Mouse (Mus musculus) CH12.LX (cell line): ENCODE measurements around the gene Eya4. TPM values are rescaled to one million over a fixed set of nuclear protein-coding genes. Genes with fewer than 3 reads are reported as not detected.

Source experiments
- DNase-seq: peaks from one replicate; pipeline ENCODE4 v3.0.0-alpha.2; 2013; ENCODE audit errors: extremely low read depth
- H3K27ac ChIP-seq: 2 replicates; pipeline ENCODE4 v1.5.1; 2012; ENCODE audit warnings: low read depth, mild to moderate bottlenecking, control low read depth, moderate library complexity; ENCODE audit not compliant: insufficient read depth
- H3K27me3 ChIP-seq: replicated peaks from 2 replicates; pipeline ENCODE3; 2012; ENCODE audit warnings: inconsistent platforms
- H3K36me3 ChIP-seq, 2 experiments: replicated peaks in 1 of 2; 2 replicates each; pipeline versions ENCODE3 to v1.6.1; 2012; ENCODE audit warnings: inconsistent platforms in 1 of 2, low read length in 1 of 2, mild to moderate bottlenecking in 1 of 2, mixed read lengths in 1 of 2, moderate library complexity in 1 of 2; ENCODE audit not compliant: control insufficient read depth in 1 of 2, insufficient read depth in 1 of 2
- H3K4me1 ChIP-seq, 2 experiments: 2 replicates each; pipeline ENCODE4 v1.6.1; 2012; ENCODE audit warnings: inconsistent platforms in 1 of 2, moderate library complexity in 1 of 2; ENCODE audit not compliant: insufficient read depth in 2 of 2, control insufficient read depth in 1 of 2
- H3K4me2 ChIP-seq: 2 replicates; pipeline ENCODE4 v1.6.1; 2012; ENCODE audit warnings: low read depth, mild to moderate bottlenecking, control low read depth; ENCODE audit not compliant: poor library complexity, insufficient read depth, severe bottlenecking
- H3K4me3 ChIP-seq, 3 experiments: fragments of 150-350 bp in 1 of 3; sonication (generic) in 1 of 3; replicated peaks in 1 of 3; 2 replicates each; pipeline versions ENCODE3 to v1.5.1; 2011 to 2012; ENCODE audit warnings: low read depth in 2 of 3, low read length in 2 of 3, mild to moderate bottlenecking in 2 of 3, moderate library complexity in 2 of 3, control low read depth in 1 of 3, improper control_type of control experiment in 1 of 3, inconsistent platforms in 1 of 3, mixed read lengths in 1 of 3; ENCODE audit not compliant: poor library complexity in 1 of 3
- H3K79me2 ChIP-seq: replicated peaks from 2 replicates; pipeline ENCODE4 v1.6.1; 2012; ENCODE audit warnings: mild to moderate bottlenecking, moderate library complexity; ENCODE audit not compliant: control insufficient read depth, poor library complexity, insufficient read depth, severe bottlenecking; ENCODE audit errors: extremely low read depth
- H3K9ac ChIP-seq: 2 replicates; pipeline ENCODE4 v1.6.1; 2012; ENCODE audit warnings: low read depth, mild to moderate bottlenecking, control low read depth, moderate library complexity; ENCODE audit not compliant: insufficient read depth
- H3K9me3 ChIP-seq: replicated peaks from 2 replicates; pipeline ENCODE3; 2012; ENCODE audit warnings: low read length, inconsistent platforms, mixed read lengths
- BHLHE40 ChIP-seq: IDR thresholded peaks from 2 replicates; pipeline ENCODE4 v1.6.1; 2011; ENCODE audit warnings: mild to moderate bottlenecking, low read depth, low read length, improper control_type of control experiment
- CHD1 ChIP-seq: IDR thresholded peaks from 2 replicates; pipeline ENCODE4 v1.6.1; 2012; ENCODE audit warnings: low read depth, low read length, improper control_type of control experiment, inconsistent platforms
- CTCF ChIP-seq, 2 experiments: IDR thresholded peaks in 1 of 2; conservative IDR thresholded peaks in 1 of 2; 2 replicates each; pipeline ENCODE4 v1.5.1; 2011 to 2012; ENCODE audit warnings: low read depth in 2 of 2, low read length in 2 of 2, improper control_type of control experiment in 1 of 2, inconsistent platforms in 1 of 2, mild to moderate bottlenecking in 1 of 2, moderate library complexity in 1 of 2
- E2F4 ChIP-seq: IDR thresholded peaks from 2 replicates; pipeline ENCODE4 v1.6.1; 2011; ENCODE audit warnings: low read depth, low read length, improper control_type of control experiment; ENCODE audit not compliant: insufficient replicate concordance
- ETS1 ChIP-seq: conservative IDR thresholded peaks from 2 replicates; pipeline ENCODE4 v1.6.1; 2012; ENCODE audit warnings: low read depth, mild to moderate bottlenecking, inconsistent platforms, low read length, improper control_type of control experiment, moderate library complexity
- GABPA ChIP-seq: IDR thresholded peaks from 2 replicates; pipeline ENCODE4 v1.6.1; 2012; ENCODE audit warnings: low read depth, low read length, improper control_type of control experiment, inconsistent platforms; ENCODE audit not compliant: insufficient replicate concordance
- HCFC1 ChIP-seq: IDR thresholded peaks from 2 replicates; pipeline ENCODE4 v1.6.1; 2012; ENCODE audit warnings: low read depth, mild to moderate bottlenecking, inconsistent platforms, low read length, improper control_type of control experiment
- JUND ChIP-seq: conservative IDR thresholded peaks from 2 replicates; pipeline ENCODE4 v1.6.1; 2011; ENCODE audit warnings: low read depth, low read length, improper control_type of control experiment
- KAT2A ChIP-seq: IDR thresholded peaks from 2 replicates; pipeline ENCODE4 v1.6.1; 2012; ENCODE audit warnings: low read length, improper control_type of control experiment, inconsistent platforms; ENCODE audit not compliant: insufficient replicate concordance
- MAFK ChIP-seq: IDR thresholded peaks from 2 replicates; pipeline ENCODE4 v1.6.1; 2011; ENCODE audit warnings: low read length, improper control_type of control experiment; ENCODE audit not compliant: insufficient replicate concordance
- MAZ ChIP-seq: IDR thresholded peaks from 2 replicates; pipeline ENCODE4 v1.6.1; 2012; ENCODE audit warnings: low read depth, mild to moderate bottlenecking, inconsistent platforms, low read length, improper control_type of control experiment, moderate library complexity
- MEF2A ChIP-seq: IDR thresholded peaks from 2 replicates; pipeline ENCODE4 v1.6.1; 2014; ENCODE audit warnings: low read depth, mild to moderate bottlenecking, inconsistent platforms, low read length, improper control_type of control experiment, borderline replicate concordance
- NELFE ChIP-seq: IDR thresholded peaks from 2 replicates; pipeline ENCODE4 v1.6.1; 2011; ENCODE audit warnings: low read depth, low read length, improper control_type of control experiment
- NRF1 ChIP-seq: IDR thresholded peaks from 2 replicates; pipeline ENCODE4 v1.6.1; 2014; ENCODE audit warnings: low read depth, mild to moderate bottlenecking, inconsistent platforms, low read length, improper control_type of control experiment, moderate library complexity
- POLR2A ChIP-seq: IDR thresholded peaks from 2 replicates; pipeline ENCODE4 v1.6.1; 2011; ENCODE audit warnings: low read depth, mild to moderate bottlenecking, improper control_type of control experiment, low read length
- RAD21 ChIP-seq: IDR thresholded peaks from 2 replicates; pipeline ENCODE4 v1.6.1; 2011; ENCODE audit warnings: low read depth, mild to moderate bottlenecking, low read length, improper control_type of control experiment, moderate library complexity
- SIN3A ChIP-seq: IDR thresholded peaks from 2 replicates; pipeline ENCODE4 v1.6.1; 2012; ENCODE audit warnings: low read length, improper control_type of control experiment, inconsistent platforms
- SMC3 ChIP-seq: IDR thresholded peaks from 2 replicates; pipeline ENCODE4 v1.6.1; 2011; ENCODE audit warnings: low read depth, low read length, improper control_type of control experiment
- TBP ChIP-seq: conservative IDR thresholded peaks from 2 replicates; pipeline ENCODE4 v1.6.1; 2011; ENCODE audit warnings: low read depth, low read length, improper control_type of control experiment
- TCF12 ChIP-seq: IDR thresholded peaks from 2 replicates; pipeline ENCODE4 v1.6.1; 2014; ENCODE audit warnings: low read depth, mild to moderate bottlenecking, inconsistent platforms, low read length, improper control_type of control experiment
- UBTF ChIP-seq: IDR thresholded peaks from 2 replicates; pipeline ENCODE4 v1.6.1; 2012; ENCODE audit warnings: low read depth, mild to moderate bottlenecking, inconsistent platforms, low read length, improper control_type of control experiment, moderate library complexity
- USF1 ChIP-seq: IDR thresholded peaks from 2 replicates; pipeline ENCODE4 v1.6.1; 2014; ENCODE audit warnings: low read depth, mild to moderate bottlenecking, inconsistent platforms, low read length, improper control_type of control experiment
- ZC3H11A ChIP-seq: IDR thresholded peaks from 2 replicates; pipeline ENCODE4 v1.6.1; 2012; ENCODE audit warnings: low read depth, mild to moderate bottlenecking, inconsistent platforms, low read length, improper control_type of control experiment
- ZKSCAN1 ChIP-seq: IDR thresholded peaks from 2 replicates; pipeline ENCODE4 v1.6.1; 2012; ENCODE audit warnings: low read depth, inconsistent platforms, low read length, improper control_type of control experiment, borderline replicate concordance
- ZNF384 ChIP-seq: IDR thresholded peaks from 2 replicates; pipeline ENCODE4 v1.6.1; 2012; ENCODE audit warnings: low read depth, low read length, improper control_type of control experiment, inconsistent platforms
- dilution Hi-C: fragments of 300-500 bp; cut with MboI; formaldehyde crosslinking; loops from 2 replicates; pipeline ENCODE4 v1.14.3; 2020; ENCODE audit warnings: low sequenced_read_pairs; ENCODE audit not compliant: extremely low pct_unique_long_range_greater_than_20kb, extremely low pct_ligation_motif_present
- in situ Hi-C: fragments of 300-500 bp; cut with MboI; formaldehyde crosslinking; loops from 3 replicates; pipeline ENCODE4 v1.14.3; 2019; ENCODE audit warnings: low sequenced_read_pairs, low pct_ligation_motif_present, low pct_unique_long_range_greater_than_20kb, mixed read lengths
- polyA plus RNA-seq: library from polyadenylated mRNA; unstranded; fragments of >175 nt; gene quantifications from 2 replicates; pipeline ENCODE4 v1.2.1, GENCODE M21; 2012; ENCODE audit warnings: low read depth; ENCODE audit not compliant: insufficient read length
- total RNA-seq, 2 experiments: library from RNA; depleted of rRNA; stranded (reverse); fragments of 300-350 nt in 1 of 2; fragments of >200 nt in 1 of 2; gene quantifications; 2 replicates each; pipeline ENCODE4 v1.2.3; 2012 to 2014

Eya4 gene
- total and polyA plus RNA-seq, 3 experiments, result 0.05 to 0.10 TPM; not detected in 1

DNA sequence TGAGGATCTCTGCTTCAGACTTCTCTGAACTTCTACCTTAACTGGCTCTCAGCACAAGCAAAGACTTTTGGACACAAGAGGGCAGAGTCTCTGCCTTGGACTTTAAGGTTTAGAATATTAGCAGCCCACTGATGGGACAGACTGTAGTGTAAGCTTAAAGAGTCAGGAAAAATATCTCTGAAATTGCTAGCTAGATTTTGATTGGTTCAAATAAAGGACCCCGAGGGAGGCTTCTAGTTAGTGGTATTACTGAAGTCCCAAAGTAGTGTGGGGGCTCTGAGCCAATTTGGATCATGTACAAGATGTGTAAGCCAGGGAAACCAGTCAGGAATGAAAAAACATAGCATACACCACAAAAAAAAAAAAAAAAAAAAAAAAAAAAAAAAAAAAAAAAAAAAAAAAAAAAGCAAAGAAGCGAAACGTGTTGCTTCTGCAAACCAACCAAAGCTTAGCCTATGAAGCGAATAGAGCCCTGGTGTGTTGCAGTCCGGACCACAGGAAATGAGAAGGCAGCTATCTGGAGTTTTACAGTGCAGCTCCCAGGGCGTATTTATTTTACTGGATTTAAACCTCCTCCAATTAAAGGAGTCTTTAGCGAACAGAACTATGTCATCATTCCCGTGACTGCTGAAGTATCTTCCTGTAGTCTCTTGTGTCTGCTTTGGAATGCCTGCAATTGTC, 173.8 kb downstream of the Eya4 start:
- in situ Hi-C loops, result no loop called here
- Histone ChIP-seq H3K4me3 (no peak overlapping the region), H3K27me3 (no peaks in the 10 kb centered on the region), H3K9me3 (no peaks in the 10 kb centered on the region), H3K4me2 (no peak overlapping the region; the same call in 1 of the 2 replicates)
- dilution Hi-C loops, result no loop called here
- no peak for TF ChIP-seq E2F4
- TF ChIP-seq KAT2A, result no peak
- TF ChIP-seq CTCF (conservative IDR thresholded peaks at IDR 0.05 in 1 of 2, IDR thresholded peaks at IDR 0.05 in 1 of 2; ENCODE audit: low read depth in 2 of 2, low read length in 2 of 2), result peak in 1 of 2 experiments; percentile 53; a peak in 2 of 4 replicates
- peak; percentile 17 for TF ChIP-seq RAD21
- TF ChIP-seq SMC3, result peak; percentile 56
- TF ChIP-seq ZNF384, result peak; percentile 81
- TF ChIP-seq GABPA, result no peak
- TF ChIP-seq ZKSCAN1, result no peak
- TF ChIP-seq, all 38 proteins: peak for 4
- no peak overlapping the region for H3K9ac ChIP-seq
- peaks cover 0 to 9% of the 10 kb centered on the region in 2 experiments; a peak in 2 of 4 replicates for H3K4me1 ChIP-seq
- no peak overlapping the region for H3K27ac ChIP-seq
- H3K79me2 ChIP-seq, result no peaks in the 10 kb centered on the region
- H3K36me3 ChIP-seq, result no peaks in the 10 kb centered on the region
- peak; percentile 24 for DNase-seq

DNA sequence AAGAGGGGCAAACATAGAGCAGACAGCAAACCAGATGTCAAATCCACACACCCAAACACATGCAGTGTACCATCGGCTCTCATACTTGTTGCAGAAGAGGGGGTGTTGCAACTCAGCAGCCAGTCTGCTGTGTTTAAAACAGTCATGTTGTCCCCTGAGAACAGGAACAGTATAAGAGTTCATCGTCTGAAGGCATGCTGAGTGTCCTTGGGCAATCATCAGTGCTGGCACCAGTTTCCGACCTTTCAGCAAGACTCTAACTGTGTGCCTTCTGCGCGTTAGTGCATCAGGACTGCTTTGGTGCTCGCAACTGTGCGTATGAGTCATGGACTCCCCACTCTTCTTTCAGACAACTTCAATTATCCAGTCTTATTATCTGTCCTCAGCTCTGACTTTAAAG, 179.0 kb downstream of the Eya4 start:
- H3K4me3 ChIP-seq, result no peak overlapping the region
- in situ Hi-C loops, result no loop called here
- dilution Hi-C loops, result no loop called here

DNA sequence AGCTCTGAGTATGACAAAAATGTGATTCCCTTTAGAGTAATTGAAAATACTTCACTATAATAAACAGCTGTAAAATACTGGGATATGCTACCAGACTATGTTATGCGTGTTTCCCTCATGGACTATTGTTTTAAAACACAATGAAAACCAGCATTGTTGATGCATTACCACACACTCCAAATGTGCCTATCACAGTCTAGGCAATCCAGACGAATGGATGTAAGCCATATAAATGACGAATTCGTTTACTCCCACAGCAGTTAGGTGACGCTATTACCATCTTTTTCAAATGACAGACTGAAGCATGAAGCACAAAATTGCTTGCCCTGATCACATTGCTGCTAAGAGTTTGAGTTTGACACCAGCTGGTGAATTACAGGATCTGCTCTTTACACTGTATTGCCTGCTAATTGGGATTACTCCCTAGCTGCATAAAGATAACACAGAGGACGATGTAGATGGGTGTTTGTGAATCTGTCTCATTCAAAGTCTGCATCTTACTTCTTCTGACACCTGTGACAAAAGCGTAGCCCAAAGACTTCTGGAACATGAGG, 185.4 kb downstream of the Eya4 start:
- Histone ChIP-seq H3K4me2 (no peak overlapping the region), H3K9ac (no peak overlapping the region), H3K4me1 (no peaks in the 10 kb centered on the region), H3K27ac (no peak overlapping the region), H3K4me3 (no peak overlapping the region), H3K36me3 (no peaks in the 10 kb centered on the region), H3K79me2 (no peaks in the 10 kb centered on the region), H3K27me3 (no peaks in the 10 kb centered on the region), H3K9me3 (no peaks in the 10 kb centered on the region)
- dilution Hi-C loops (no loop called here), in situ Hi-C loops (no loop called here)
- no peak for DNase-seq
- TF ChIP-seq ZC3H11A (no peak), GABPA (no peak), JUND (no peak), SIN3A (no peak), CHD1 (no peak), HCFC1 (no peak), RAD21 (no peak), USF1 (no peak), NRF1 (no peak), POLR2A (no peak), ETS1 (no peak), MEF2A (no peak), MAZ (no peak), TBP (no peak), ZNF384 (no peak), TCF12 (no peak)

More for the DNA sequence above, 179.0 kb downstream of the Eya4 start:
- no peaks in the 10 kb centered on the region for H3K27me3 ChIP-seq
- H3K36me3 ChIP-seq, result no peaks in the 10 kb centered on the region
- no peak for TF ChIP-seq POLR2A
- no peak for TF ChIP-seq ZNF384
- TF ChIP-seq NELFE, result no peak
- TF ChIP-seq GABPA, result no peak
- no peak for TF ChIP-seq MAFK
- no peak for TF ChIP-seq UBTF
- no peak for TF ChIP-seq RAD21
- no peak for TF ChIP-seq NRF1
- no peak for TF ChIP-seq CHD1
- TF ChIP-seq BHLHE40, result no peak
- no peak for TF ChIP-seq JUND
- TF ChIP-seq, all 38 proteins: peak for 0
- H3K79me2 ChIP-seq, result no peaks in the 10 kb centered on the region
- DNase-seq, result no peak
- no peaks in the 10 kb centered on the region for H3K9me3 ChIP-seq
- no peak overlapping the region for H3K27ac ChIP-seq
- H3K4me2 ChIP-seq, result no peak overlapping the region
- H3K9ac ChIP-seq, result no peak overlapping the region
- H3K4me1 ChIP-seq, result no peaks in the 10 kb centered on the region
